Mouse (Mus musculus): ENCODE data around the gene Cyth2.

DNA sequence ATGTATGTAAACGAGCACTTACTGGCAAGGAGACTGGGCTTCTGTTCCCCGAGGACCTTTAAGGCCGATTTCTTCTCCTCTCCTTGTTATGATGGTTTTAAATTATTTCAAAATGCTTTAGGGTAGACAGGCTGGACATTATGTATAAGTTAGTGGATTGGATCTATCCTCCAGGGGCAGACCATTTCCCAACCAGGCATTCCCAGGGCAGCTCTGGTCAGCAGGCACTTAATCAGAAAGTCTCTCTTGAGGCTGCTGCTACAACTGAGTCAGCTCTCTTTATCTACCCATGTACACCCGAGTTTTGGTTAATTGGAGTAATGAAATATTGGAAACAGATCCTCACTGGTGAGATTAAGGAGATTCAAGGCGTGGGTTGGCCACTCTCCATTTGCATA lies 16.7 kb upstream of the Cyth2 start:
- TF ChIP-seq GATA1 (IDR thresholded peaks at IDR 0.05; ENCODE audit: low read length) (no peak), TAL1 (IDR thresholded peaks at IDR 0.05; ENCODE audit: low read length) (no peak)
